Mouse (Mus musculus) urinary bladder, postnatal 36 days (tissue): Measurements from ENCODE around the gene Aunip.

Source experiments
- DNase-seq, 2 experiments: peaks; one replicate each; pipeline ENCODE4 v3.0.0; 2022; ENCODE audit warnings: low spot score in 2 of 2, mixed read lengths in 1 of 2

The Aunip gene

DNA sequence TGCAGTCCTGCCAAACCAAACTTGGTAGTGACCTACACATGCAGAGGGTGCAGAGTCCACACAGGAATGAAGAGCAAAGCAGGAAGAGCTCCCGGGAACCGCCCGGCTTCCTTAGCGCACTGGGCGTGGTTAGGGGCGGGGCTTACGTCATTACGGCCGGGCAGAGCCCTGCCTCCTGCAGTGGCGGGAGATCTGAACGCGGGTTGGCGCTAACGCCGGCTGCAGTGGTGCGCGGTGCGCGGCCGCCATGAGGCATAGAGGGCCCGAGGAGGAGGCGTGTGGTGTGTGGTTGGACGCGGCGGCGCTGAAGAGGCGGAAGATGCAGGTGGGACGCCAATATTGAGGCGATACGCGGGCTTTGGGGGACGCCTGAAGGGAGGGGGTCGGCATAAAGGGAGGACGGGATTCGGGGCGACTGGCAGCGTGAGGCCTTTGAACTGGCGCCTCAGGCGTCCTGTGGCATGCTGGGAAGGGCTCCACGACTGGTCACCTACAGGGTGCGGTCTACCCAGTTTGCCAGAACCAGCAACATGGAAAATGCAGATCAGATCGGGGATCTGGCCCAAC is at the start of gene Aunip:
Gene Aunip (plus strand): TSS at position 155 of the 567 bp plus-strand sequence.
- DNase-seq, result peak; percentile 76 to 89

GRCm38 (mm10) chr4:134461252-134461651 is 49.5 kb upstream of the Aunip start:
- no peak for DNase-seq

GRCm38 (mm10) chr4:134465789-134466188 is 45.0 kb upstream of the Aunip start:
- no peak for DNase-seq

DNA sequence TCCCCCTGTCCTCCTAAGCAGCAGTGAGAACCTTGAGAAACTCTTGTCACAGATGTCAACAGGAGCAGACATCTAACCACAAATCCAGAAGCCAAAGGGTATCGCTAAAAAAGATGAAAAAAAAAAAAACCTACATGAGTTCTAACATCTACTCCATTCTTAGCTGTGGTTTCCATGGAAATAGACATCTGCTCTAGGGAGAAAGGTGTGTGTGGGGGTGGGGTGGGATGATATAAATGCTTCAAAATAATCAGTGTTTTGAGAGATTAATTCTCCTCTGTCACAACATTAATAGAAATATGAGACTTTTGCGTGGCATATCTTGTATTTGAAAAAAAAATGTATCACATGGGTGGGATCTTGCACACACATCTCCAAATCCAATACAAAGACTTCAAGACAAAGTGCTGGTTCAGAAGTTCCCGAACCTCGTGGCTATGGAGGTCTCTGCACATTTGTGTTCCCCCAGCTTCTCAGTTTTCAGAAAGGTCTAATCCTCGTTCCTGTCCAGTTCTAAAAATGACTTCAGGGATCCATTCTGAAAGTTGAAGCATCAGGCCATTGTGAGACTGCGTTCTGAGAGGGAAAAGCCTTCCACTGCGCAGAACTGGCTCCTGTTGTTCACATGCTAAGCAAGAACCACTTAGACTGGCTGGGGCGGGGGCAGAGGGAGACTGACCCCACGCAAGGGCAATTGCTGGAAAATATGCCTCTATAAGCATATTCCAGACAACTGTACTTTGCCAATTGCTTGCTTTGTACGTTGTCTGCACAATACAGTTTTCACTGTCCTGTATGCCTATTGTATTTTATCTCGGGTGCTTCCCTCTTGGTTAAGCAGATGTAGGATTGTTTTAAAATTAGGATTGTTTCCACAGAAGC is 44.2 kb upstream of the Aunip start:
- no peak for DNase-seq

DNA sequence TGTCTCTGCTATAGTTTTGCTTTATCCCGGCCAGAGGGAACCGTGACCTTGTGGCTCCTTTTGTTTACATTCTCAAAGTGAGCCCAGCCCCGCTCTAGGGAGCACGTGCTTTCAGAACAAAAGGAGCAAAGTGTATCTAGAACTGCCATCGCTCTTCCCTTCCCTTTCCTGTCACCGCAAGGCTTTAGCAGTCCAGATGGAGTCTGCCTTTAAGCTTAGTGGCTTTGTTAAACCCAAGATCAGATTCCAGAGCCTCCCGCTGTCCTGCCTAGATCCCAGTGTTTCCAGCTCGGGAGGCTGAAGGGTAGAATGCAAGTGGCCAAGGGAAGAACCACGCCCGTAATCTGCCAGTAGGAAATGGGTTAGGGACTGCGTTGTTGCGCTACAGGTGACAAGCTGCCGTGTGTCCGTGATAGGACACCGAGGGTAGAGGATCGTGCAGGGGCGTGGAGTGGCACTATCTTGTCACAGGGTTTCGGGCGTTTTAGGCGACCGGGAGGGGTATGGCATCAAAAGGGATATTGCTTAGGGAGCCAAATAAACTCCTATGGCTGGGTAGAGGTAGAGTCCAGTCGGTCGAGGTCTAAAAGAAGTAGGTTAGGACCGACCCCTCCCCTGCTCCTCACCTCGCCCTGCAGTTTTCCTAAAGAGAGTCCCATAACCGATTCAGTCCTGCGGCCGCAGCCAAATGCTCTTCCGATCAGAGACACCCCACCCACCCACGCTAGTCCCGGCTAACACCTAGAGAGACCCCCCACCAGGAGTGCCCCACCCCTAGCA is 43.2 kb upstream of the Aunip start:
- DNase-seq, result peak in 1 of 2 experiments; percentile 44

GRCm38 (mm10) chr4:134468215-134468575 is 42.6 kb upstream of the Aunip start, which contains the start of gene Stmn1:
Stmn1 (plus strand) TSS chr4:134468320.
- DNase-seq, result peak; percentile 86 to 95

DNA sequence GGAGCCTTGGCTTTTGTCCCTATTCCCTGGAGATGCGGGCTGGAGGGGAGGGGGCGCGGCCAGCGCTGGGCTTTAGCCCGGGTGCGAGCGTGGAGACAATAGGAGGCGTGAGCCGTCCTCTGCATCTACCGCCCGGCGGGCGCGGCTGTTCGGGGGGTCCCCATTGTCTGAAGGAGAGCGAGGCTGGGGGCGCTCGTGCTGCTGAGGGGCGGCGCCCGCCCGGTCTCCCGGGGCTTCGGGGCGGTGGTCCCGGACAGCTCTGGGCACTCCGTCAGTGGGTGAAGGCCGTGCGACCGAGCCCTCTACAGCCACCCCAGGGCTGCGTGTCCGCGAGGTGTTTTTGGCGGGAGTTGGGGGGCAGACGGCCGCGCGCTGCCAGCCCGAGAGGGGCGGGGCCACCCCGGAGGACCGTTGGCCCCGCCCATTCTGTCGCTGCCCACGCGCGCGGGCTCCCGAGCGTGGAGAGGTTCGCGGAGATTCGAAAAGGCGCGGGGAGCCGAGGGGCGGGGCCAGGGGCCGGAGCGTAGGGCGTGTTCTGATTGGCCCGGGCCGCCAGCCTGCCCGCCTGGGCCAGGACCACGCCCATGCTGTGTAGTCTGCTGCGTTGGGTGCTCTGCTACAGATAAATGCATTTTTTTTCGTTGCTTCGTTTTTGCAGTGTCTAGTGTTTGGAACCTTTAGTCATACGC is 42.1 kb upstream of the Aunip start:
- peak; percentile 92 to 93 for DNase-seq

DNA sequence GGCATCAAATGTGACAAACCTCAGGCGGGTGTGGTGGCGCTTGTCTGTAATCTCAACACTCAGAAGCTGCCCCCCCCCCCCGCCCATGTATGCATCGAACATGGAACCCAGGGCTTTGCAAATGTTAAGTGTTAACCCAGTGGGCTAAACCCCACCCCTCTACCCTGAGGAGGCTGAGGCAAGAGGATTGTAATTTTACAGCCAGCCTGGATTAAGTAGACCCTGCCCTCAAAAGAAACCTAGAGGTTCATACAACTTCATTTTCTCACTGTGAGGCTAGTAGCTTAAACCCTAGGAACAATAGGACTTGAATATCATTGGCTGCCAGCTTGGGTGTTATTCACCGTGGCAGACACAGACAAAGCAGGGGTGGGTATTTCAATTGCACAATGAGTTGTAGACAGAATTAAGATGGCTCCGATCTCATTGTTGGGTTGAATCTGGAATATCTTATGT is 41.4 kb upstream of the Aunip start:
- DNase-seq, result no peak

DNA sequence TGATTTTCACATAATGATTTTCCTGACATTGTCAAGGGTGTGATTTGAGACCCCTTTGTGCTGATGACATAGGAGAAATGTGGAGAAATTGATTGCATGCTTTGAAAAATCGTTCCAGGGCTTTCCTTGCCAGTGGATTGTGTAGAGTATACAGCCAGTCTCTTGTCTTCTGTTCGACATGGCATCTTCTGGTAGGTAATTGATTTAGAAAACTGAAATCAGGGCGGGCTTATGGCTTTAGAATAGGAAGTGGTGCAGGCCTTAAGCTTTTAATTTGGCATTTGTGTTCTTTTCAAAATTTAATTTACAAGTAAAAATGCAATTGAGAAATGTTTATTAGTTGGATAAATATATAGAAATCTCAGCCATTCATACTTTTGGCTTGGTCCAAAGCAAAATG is 40.8 kb upstream of the Aunip start:
- DNase-seq, result no peak

- DNase-seq, result no peak
These were observed 39.3 kb upstream of the Aunip start for GRCm38 (mm10) chr4:134471469-134471868.

DNA sequence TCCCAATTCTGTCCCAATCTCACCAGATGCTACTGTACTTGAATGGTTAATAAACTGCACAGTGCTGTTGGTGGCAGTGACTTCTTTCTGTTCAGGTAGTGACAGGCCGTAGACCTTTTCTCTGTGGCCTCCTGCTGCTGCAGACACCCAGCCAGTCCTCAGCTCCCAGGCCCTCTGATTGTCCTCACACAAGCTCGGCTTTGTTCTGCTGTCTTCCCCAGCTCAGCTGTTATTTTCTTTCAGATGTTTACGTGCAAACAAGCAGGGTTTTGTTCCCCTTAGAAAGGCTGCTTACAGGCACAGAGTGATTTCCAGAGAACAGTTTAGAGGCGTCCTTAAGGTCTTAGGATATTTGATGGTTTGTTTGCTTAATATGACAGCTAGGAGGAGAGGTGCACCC is 37.0 kb upstream of the Aunip start:
- no peak for DNase-seq

DNA sequence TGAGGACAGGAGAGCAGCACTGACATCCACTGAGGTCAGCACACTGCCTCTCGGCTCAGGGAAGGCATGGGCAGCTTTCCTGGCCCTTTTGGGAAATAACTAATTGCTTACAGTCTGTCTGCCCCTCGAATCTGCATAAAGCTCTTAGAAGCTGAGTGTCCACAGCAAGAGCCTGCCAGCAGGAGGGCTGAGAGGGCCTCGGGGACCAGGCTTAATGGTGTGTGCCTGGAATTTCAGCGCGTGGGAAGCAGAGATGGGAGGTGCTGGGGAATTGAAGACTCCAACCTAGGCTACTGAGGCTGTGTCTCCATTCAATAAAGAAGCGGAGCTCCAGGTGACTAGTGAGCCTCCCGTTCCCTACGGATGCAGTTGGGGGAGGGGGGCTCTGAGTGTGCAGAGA is 36.6 kb upstream of the Aunip start:
- no peak for DNase-seq

DNA sequence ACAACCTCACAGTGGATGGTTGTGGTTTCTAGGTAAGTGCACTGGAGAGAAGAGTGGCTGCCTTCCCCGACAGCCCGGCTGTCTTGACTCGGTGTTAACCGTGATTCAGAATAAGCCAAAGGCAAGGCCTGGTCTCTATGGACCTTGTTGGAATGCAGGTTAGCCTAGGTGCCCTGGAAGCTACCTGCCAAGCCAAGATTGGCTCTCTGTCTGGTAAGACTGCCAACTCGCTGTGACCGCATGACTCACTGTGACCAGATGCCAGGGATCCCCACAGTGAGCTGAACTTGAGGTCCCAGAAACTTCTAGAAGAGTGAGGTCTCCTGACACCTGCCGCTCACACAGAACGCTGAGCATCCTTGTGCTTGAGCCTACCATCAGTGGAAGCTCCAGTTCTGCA is 33.9 kb upstream of the Aunip start:
- no peak for DNase-seq

DNA sequence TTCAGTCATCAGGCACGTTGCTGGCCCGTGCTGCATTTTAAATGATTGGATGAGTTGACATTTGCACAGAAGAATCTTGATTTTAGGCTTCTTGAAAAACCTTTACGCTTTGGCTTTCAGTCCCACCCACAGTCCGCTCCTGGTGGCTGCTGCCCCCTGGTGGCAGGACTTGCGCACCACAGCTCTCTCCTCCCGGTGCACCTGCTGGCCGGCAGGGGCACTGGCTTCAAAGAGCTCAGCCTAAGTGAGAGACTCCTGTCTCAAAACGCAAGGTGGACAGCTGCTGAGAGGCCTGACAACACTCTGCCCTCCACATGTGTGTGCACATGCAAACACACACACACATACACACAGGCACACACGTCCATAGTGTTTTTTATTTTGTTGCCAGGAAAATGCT is 32.8 kb upstream of the Aunip start:
- DNase-seq, result peak; percentile 87 to 92

- no peak for DNase-seq
These were observed 31.0 kb upstream of the Aunip start for GRCm38 (mm10) chr4:134479839-134480238.

- DNase-seq, result peak; percentile 57 to 78
These were observed 29.9 kb upstream of the Aunip start for GRCm38 (mm10) chr4:134480864-134481263.

- DNase-seq, result no peak
These were observed 29.5 kb upstream of the Aunip start for GRCm38 (mm10) chr4:134481270-134481669.

DNA sequence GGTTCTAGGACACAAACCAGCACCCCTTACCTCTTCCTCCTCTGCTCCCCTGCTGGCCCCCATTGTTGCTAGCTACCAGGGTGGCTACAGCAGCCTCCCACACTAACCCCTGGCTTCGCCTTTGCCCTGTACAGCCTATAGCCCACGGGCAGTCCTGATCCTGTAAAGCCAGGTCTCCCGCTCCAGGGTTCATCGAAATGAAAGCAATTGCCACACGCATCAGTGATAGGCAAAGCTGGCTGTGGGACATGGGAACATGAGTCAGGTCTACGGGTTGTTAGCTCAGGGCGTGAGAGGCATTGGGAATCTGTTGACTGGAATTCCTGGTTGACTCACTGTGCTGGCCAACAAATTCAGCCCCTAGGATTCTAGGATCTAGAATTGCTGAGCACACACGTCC is 28.4 kb upstream of the Aunip start:
- no peak for DNase-seq

DNA sequence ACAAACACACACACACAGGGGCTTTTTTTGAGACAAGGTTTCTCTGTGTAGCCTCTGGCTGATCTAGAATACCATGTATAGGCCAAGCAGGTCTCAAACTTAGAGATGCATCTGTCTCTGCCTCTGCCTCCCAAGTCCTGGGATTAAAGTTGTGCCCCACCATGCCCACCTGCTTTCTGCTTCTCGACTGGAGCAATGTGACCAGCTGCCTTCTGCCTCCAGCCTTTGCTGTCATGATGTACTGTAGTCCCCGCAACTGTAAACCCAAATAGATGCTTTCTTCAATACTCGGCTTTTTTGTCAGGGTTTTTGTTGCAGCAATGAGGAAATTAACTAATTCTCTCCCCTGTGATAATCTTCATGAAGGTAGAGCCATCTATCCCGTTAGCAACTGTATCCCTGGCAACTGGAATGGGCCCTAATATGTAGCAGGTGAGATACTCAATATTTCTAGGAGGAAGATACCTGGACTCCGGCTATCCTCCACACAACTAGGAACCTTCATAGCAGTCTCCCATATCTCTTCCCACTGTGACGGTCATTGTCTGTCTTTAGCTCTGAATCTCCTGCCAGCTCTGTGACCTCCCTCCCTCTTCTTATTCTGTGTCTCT is 27.6 kb upstream of the Aunip start:
- no peak for DNase-seq

- DNase-seq, result no peak
These were observed 27.1 kb upstream of the Aunip start for GRCm38 (mm10) chr4:134483696-134484095.

- DNase-seq, result no peak
These were observed 26.6 kb upstream of the Aunip start for GRCm38 (mm10) chr4:134484231-134484630.
